Comparison of ENCODE assay signal across 26 mouse cellular contexts in the genomic region with DNA sequence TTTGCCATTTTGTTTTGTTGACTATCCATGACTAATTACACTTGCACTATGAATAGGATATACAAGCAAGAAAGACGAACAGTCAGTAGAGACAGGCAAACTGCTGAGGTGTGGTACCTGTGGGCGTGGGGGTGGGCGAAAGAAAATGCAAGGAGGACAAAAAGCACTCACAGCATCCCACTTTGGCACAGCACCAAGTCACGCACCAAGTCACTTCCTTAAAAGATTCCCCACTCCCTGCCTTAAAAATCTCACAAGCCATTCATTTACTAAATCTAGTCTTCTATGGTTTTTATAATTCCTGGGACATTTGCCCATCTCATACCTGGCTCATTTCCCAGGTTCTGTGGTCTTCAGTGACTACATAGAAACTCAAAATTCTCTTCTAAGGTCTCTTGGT.
DNase-seq lines count a peak whose midpoint lies in the region; ATAC-seq and TF ChIP-seq lines count a peak whose summit lies in the region.
"Had no signal": no experiment of that assay in that cellular context is flagged by ENCODE, and none has a peak within 500 bp of the region (broad histone marks: within the 10 kb centered on the region; RNA-seq: fewer than 3 reads in every experiment).

No protein-coding gene starts in this region.

- H3K9me3 ChIP-seq in limb, embryonic 14.5 days (ENCODE audit: control insufficient read depth, low read length), result no peaks in the 10 kb centered on the region
- H3K9me3 ChIP-seq in limb, embryonic 10.5 days (replicated peaks), result no peaks in the 10 kb centered on the region
- no peaks in the 10 kb centered on the region for H3K9me3 ChIP-seq in forebrain, embryonic 13.5 days (replicated peaks)
- H3K9me3 ChIP-seq: forebrain, embryonic 10.5 days; hindbrain, embryonic 12.5 days; limb, embryonic 15.5 days; stomach, embryonic 15.5 days had no signal

- no peak overlapping the region for H3K4me2 ChIP-seq in limb, embryonic 14.5 days (replicated peaks; ENCODE audit: low read depth, low read length, severe bottlenecking)
- H3K4me2 ChIP-seq in forebrain, embryonic 13.5 days, result no peak overlapping the region
- H3K4me2 ChIP-seq: hindbrain, embryonic 12.5 days; limb, embryonic 15.5 days; lung, embryonic 14.5 days; stomach, embryonic 15.5 days had no signal

- no peaks in the 10 kb centered on the region for H3K27me3 ChIP-seq in limb, embryonic 14.5 days (ENCODE audit: control insufficient read depth, insufficient read depth, low read length)
- H3K27me3 ChIP-seq in limb, embryonic 10.5 days (ENCODE audit: low read depth, poor library complexity, severe bottlenecking), result no peaks in the 10 kb centered on the region
- H3K27me3 ChIP-seq in forebrain, embryonic 13.5 days, result no peaks in the 10 kb centered on the region
- H3K27me3 ChIP-seq: hindbrain, embryonic 12.5 days; limb, embryonic 15.5 days; stomach, embryonic 15.5 days had no signal

- WGBS in limb, embryonic 14.5 days, result 80% methylated on average over 4 of the region's 4 CpGs
- whole genome bisulfite sequencing in limb, embryonic 10.5 days, result 87% methylated on average over 4 of the region's 4 CpGs
- 73% methylated on average over 4 of the region's 4 CpGs for WGBS in forebrain, embryonic 13.5 days

- no peaks in the 10 kb centered on the region for H3K36me3 ChIP-seq in limb, embryonic 14.5 days (ENCODE audit: control insufficient read depth, insufficient read depth, low read length)
- no peaks in the 10 kb centered on the region for H3K36me3 ChIP-seq in limb, embryonic 10.5 days
- no peaks in the 10 kb centered on the region for H3K36me3 ChIP-seq in forebrain, embryonic 13.5 days (ENCODE audit: poor library complexity, severe bottlenecking)
- H3K36me3 ChIP-seq: forebrain, embryonic 10.5 days; hindbrain, embryonic 12.5 days; limb, embryonic 15.5 days; stomach, embryonic 15.5 days had no signal

- H3K27ac ChIP-seq in limb, embryonic 14.5 days (replicated peaks; ENCODE audit: low read depth, low read length), result no peak overlapping the region
- no peak overlapping the region for H3K27ac ChIP-seq in limb, embryonic 10.5 days
- no peak overlapping the region for H3K27ac ChIP-seq in forebrain, embryonic 13.5 days
- H3K27ac ChIP-seq: forebrain, embryonic 10.5 days; hindbrain, embryonic 12.5 days; left cerebral cortex, adult 2 months; limb, embryonic 15.5 days; liver, embryonic 14.5 days; stomach, embryonic 15.5 days had no signal

- no peak for TF ChIP-seq POLR2A in limb, embryonic 14.5 days (IDR thresholded peaks at IDR 0.05; ENCODE audit: borderline replicate concordance, extremely low read depth, insufficient read depth, insufficient read length)

- H3K9ac ChIP-seq in limb, embryonic 14.5 days (ENCODE audit: low read depth, low read length, severe bottlenecking), result no peak overlapping the region
- no peak overlapping the region for H3K9ac ChIP-seq in forebrain, embryonic 13.5 days
- H3K9ac ChIP-seq: forebrain, postnatal 0 days; hindbrain, embryonic 12.5 days; limb, embryonic 15.5 days; liver, embryonic 14.5 days; lung, embryonic 14.5 days; stomach, embryonic 15.5 days had no signal

- intact Hi-C loops in left cerebral cortex, postnatal 36 days (cut with DNase I), result no loop called here
- intact Hi-C loops in gastrocnemius, postnatal 36 days (cut with DNase I), result no loop called here

- no peaks in the 10 kb centered on the region for H3K4me1 ChIP-seq in limb, embryonic 14.5 days (ENCODE audit: control insufficient read depth, insufficient read depth, low read length)
- no peaks in the 10 kb centered on the region for H3K4me1 ChIP-seq in limb, embryonic 10.5 days
- no peaks in the 10 kb centered on the region for H3K4me1 ChIP-seq in forebrain, embryonic 13.5 days
- H3K4me1 ChIP-seq: forebrain, embryonic 10.5 days; hindbrain, embryonic 12.5 days; limb, embryonic 15.5 days; stomach, embryonic 15.5 days had no signal

- DNase-seq in cerebellum, postnatal 14 days, result peak; percentile 54 to 60
- no peak for DNase-seq in cerebellum, adult 9-11 months
- peak; percentile 7 for DNase-seq in limb, embryonic 14.5 days (ENCODE audit: low spot score)
- no peak for DNase-seq in limb, embryonic 10.5 days (ENCODE audit: low spot score)
- DNase-seq in 3T3-L1 (ENCODE audit: low read depth, low spot score), result peak; percentile 38
- DNase-seq in left cerebral cortex, postnatal 36 days (ENCODE audit: low spot score in 2 of 2), result peak; percentile 41 to 47
- DNase-seq in gastrocnemius, postnatal 36 days, result no peak
- DNase-seq: cerebellum, adult 18-20 months; forebrain, postnatal 0 days; gastrocnemius, postnatal 14 days; heart, adult 18-20 months; kidney, adult 11 months; kidney, postnatal 4 days; lung, embryonic 14.5 days; midbrain, embryonic 14.5 days; thymus, adult 18-20 months; thymus, postnatal 4 days had no signal

- ATAC-seq in limb, embryonic 14.5 days (ENCODE audit: low FRiP score, low read depth), result no peak
- ATAC-seq in forebrain, embryonic 13.5 days, result no peak
- ATAC-seq: forebrain, postnatal 0 days; Patski had no signal

- H3K4me3 ChIP-seq in limb, embryonic 14.5 days (replicated peaks; ENCODE audit: low read length), result no peak overlapping the region
- H3K4me3 ChIP-seq in limb, embryonic 10.5 days, result no peak overlapping the region
- H3K4me3 ChIP-seq in forebrain, embryonic 13.5 days, result no peak overlapping the region
- H3K4me3 ChIP-seq: forebrain, embryonic 10.5 days; hindbrain, embryonic 12.5 days; left cerebral cortex, adult 2 months; limb, embryonic 15.5 days; myocyte; stomach, embryonic 15.5 days had no signal

Comparison
In these comparisons a context has a peak if more than half of its experiments do, and no peak if none do; other contexts are left out.
1. DNase-seq: peak in cerebellum, postnatal 14 days (2 of 2), limb, embryonic 14.5 days (single experiment), 3T3-L1 (single experiment) and left cerebral cortex, postnatal 36 days (2 of 2); none in cerebellum, adult 9-11 months (single experiment), limb, embryonic 10.5 days (single experiment) and gastrocnemius, postnatal 36 days (0 of 2).